Mouse (Mus musculus): ENCODE data around the gene Spryd7. TPM values are rescaled to one million over a fixed set of nuclear protein-coding genes. Genes with fewer than 3 reads are reported as not detected.
"Not testable (repeated sequence)": the region's sequence is repeated elsewhere in the genome, so short reads cannot be mapped to it uniquely, and the experiment has no call there.

Gene Spryd7
- polyA plus RNA-seq, 1 experiment from 2014 or later, result 31.6 TPM

- peak; percentile 67 for DNase-seq (ENCODE audit: low spot score)
- no peaks in the 10 kb centered on the region for H3K27me3 ChIP-seq (ENCODE audit: control insufficient read depth, insufficient read depth, low read length)
- no peak overlapping the region for H3K9ac ChIP-seq (ENCODE audit: low read length)
- 57% methylated on average over 6 of the region's 6 CpGs for WGBS
- no peaks in the 10 kb centered on the region for H3K9me3 ChIP-seq (ENCODE audit: control insufficient read depth, low read length)
- ATAC-seq (ENCODE audit: low FRiP score, low TSS enrichment), result peak; percentile 38; the same call in 1 of the 2 replicates
- H3K36me3 ChIP-seq (ENCODE audit: control insufficient read depth, insufficient read depth, low read length), result no peaks in the 10 kb centered on the region
- no peak overlapping the region for H3K4me3 ChIP-seq (ENCODE audit: low read depth, low read length)
- no peaks in the 10 kb centered on the region for H3K4me1 ChIP-seq (replicated peaks; ENCODE audit: control insufficient read depth, insufficient read depth)
- H3K4me2 ChIP-seq (replicated peaks; ENCODE audit: low read depth), result no peak overlapping the region
- TF ChIP-seq EP300 (optimal IDR thresholded peaks at IDR 0.05) (no peak), CTCF (IDR thresholded peaks at IDR 0.05; ENCODE audit: low read depth) (no peak)
- H3K27ac ChIP-seq (replicated peaks), result peak overlapping the region; percentile 49
Measured at GRCm38 (mm10) chr14:61558901-61559300, 2.2 kb upstream of the Spryd7 start.

GRCm38 (mm10) chr14:61555931-61556288 lies 776 bp downstream of the Spryd7 start:
- no peaks in the 10 kb centered on the region for H3K9me3 ChIP-seq (ENCODE audit: control insufficient read depth, low read length)
- H3K4me2 ChIP-seq (replicated peaks; ENCODE audit: low read depth), result peak overlapping the region; percentile 91
- no peaks in the 10 kb centered on the region for H3K27me3 ChIP-seq (ENCODE audit: control insufficient read depth, insufficient read depth, low read length)
- peak overlapping the region; percentile 64 for H3K9ac ChIP-seq (ENCODE audit: low read length)
- no peaks in the 10 kb centered on the region for H3K4me1 ChIP-seq (replicated peaks; ENCODE audit: control insufficient read depth, insufficient read depth)
- 5% methylated on average over 6 of the region's 6 CpGs for WGBS
- H3K27ac ChIP-seq (replicated peaks), result peak overlapping the region; percentile 87
- no peak for TF ChIP-seq EP300 (optimal IDR thresholded peaks at IDR 0.05)
- TF ChIP-seq CTCF (IDR thresholded peaks at IDR 0.05; ENCODE audit: low read depth), result no peak
- DNase-seq (ENCODE audit: low spot score) (no peak), ATAC-seq (ENCODE audit: low FRiP score, low TSS enrichment) (no peak)
- peak overlapping the region; percentile 56 for H3K4me3 ChIP-seq (ENCODE audit: low read depth, low read length)
- H3K36me3 ChIP-seq (ENCODE audit: control insufficient read depth, insufficient read depth, low read length), result no peaks in the 10 kb centered on the region

DNA sequence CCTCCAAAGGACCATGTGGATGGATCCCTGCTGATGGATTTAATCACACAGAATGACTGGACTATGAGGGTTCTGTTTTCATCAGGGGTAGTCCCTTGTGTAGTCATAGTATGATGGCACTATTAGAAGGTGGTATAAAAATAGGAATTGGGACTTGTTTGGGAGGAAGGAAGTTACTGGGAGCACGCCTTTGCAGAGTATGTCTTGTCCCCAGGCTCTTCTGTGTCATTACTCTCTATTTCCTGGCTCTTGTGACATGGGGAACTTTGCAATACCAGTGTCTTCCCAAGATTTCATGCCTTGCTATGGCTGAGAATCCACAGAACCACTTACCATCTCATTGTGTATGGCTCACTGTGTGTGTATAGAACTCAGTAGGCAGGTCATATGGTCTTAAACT lies 8.1 kb downstream of the Spryd7 start:
- Histone ChIP-seq H3K36me3 (ENCODE audit: control insufficient read depth, insufficient read depth, low read length) (peaks cover 2% of the 10 kb centered on the region; the same call in 1 of the 2 replicates), H3K27me3 (ENCODE audit: control insufficient read depth, insufficient read depth, low read length) (no peaks in the 10 kb centered on the region), H3K4me1 (replicated peaks; ENCODE audit: control insufficient read depth, insufficient read depth) (no peaks in the 10 kb centered on the region), H3K9me3 (ENCODE audit: control insufficient read depth, low read length) (no peaks in the 10 kb centered on the region), H3K4me2 (replicated peaks; ENCODE audit: low read depth) (no peak overlapping the region), H3K9ac (ENCODE audit: low read length) (no peak overlapping the region), H3K4me3 (ENCODE audit: low read depth, low read length) (no peak overlapping the region), H3K27ac (replicated peaks) (no peak overlapping the region)
- no peak for DNase-seq (ENCODE audit: low spot score)
- no peak for ATAC-seq (ENCODE audit: low FRiP score, low TSS enrichment)
- TF ChIP-seq CTCF (IDR thresholded peaks at IDR 0.05; ENCODE audit: low read depth) (no peak), EP300 (optimal IDR thresholded peaks at IDR 0.05) (no peak)
- WGBS, result 85% methylated on average over 1 of the region's 1 CpGs

- not testable (repeated sequence) for H3K9me3 ChIP-seq (ENCODE audit: control insufficient read depth, low read length); H3K36me3 ChIP-seq (ENCODE audit: control insufficient read depth, insufficient read depth, low read length); H3K27me3 ChIP-seq (ENCODE audit: control insufficient read depth, insufficient read depth, low read length); H3K4me3 ChIP-seq (ENCODE audit: low read depth, low read length); ATAC-seq (ENCODE audit: low FRiP score, low TSS enrichment); H3K9ac ChIP-seq (ENCODE audit: low read length); H3K4me1 ChIP-seq (replicated peaks; ENCODE audit: control insufficient read depth, insufficient read depth); DNase-seq (ENCODE audit: low spot score); H3K4me2 ChIP-seq (replicated peaks; ENCODE audit: low read depth); H3K27ac ChIP-seq (replicated peaks)
- peak; percentile 43; the same call in 1 of the 2 replicates for TF ChIP-seq CTCF (IDR thresholded peaks at IDR 0.05; ENCODE audit: low read depth)
- 90% methylated on average over 4 of the region's 11 CpGs for WGBS
Measured at GRCm38 (mm10) chr14:61537772-61538171, 18.9 kb downstream of the Spryd7 start.

GRCm38 (mm10) chr14:61536631-61537264 lies 19.9 kb downstream of the Spryd7 start:
- 80% methylated on average over 5 of the region's 5 CpGs for WGBS
- Histone ChIP-seq H3K27me3 (ENCODE audit: control insufficient read depth, insufficient read depth, low read length) (no peaks in the 10 kb centered on the region), H3K4me1 (replicated peaks; ENCODE audit: control insufficient read depth, insufficient read depth) (no peaks in the 10 kb centered on the region), H3K4me3 (ENCODE audit: low read depth, low read length) (no peak overlapping the region), H3K27ac (replicated peaks) (no peak overlapping the region), H3K9me3 (ENCODE audit: control insufficient read depth, low read length) (no peaks in the 10 kb centered on the region), H3K36me3 (ENCODE audit: control insufficient read depth, insufficient read depth, low read length) (0 out of 2 replicates have a peak, but pooled peaks cover 5% of the 10 kb centered on the region), H3K9ac (ENCODE audit: low read length) (no peak overlapping the region), H3K4me2 (replicated peaks; ENCODE audit: low read depth) (no peak overlapping the region)
- TF ChIP-seq CTCF (IDR thresholded peaks at IDR 0.05; ENCODE audit: low read depth) (no peak), EP300 (optimal IDR thresholded peaks at IDR 0.05) (no peak)
- DNase-seq (ENCODE audit: low spot score), result no peak
- ATAC-seq (ENCODE audit: low FRiP score, low TSS enrichment), result no peak

DNA sequence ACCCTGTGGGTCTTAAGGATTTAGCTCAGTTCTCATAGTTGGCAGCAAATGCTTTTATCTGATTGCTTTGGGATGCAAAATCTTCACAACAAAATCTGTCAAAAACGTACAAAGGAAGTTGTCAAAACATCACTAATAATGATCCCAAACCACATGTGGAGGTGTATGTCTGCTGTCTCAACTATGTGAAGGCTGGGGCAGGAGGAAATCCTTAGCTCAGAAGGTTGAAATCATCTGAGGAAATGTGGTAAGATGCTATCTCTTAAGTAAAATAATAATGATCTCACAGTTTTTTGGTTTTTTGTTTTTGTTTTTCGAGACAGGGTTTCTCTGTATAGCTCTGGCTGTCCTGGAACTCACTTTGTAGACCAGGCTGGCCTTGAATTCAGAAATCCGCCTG lies 20.9 kb downstream of the Spryd7 start:
- no peak for DNase-seq (ENCODE audit: low spot score)
- no peaks in the 10 kb centered on the region for H3K4me1 ChIP-seq (replicated peaks; ENCODE audit: control insufficient read depth, insufficient read depth)
- no peak overlapping the region for H3K9ac ChIP-seq (ENCODE audit: low read length)
- 0 out of 2 replicates have a peak, but pooled peaks cover 5% of the 10 kb centered on the region for H3K36me3 ChIP-seq (ENCODE audit: control insufficient read depth, insufficient read depth, low read length)
- ATAC-seq (ENCODE audit: low FRiP score, low TSS enrichment), result no peak
- H3K4me3 ChIP-seq (ENCODE audit: low read depth, low read length), result no peak overlapping the region
- TF ChIP-seq CTCF (IDR thresholded peaks at IDR 0.05; ENCODE audit: low read depth) (no peak), EP300 (optimal IDR thresholded peaks at IDR 0.05) (no peak)
- no peak overlapping the region for H3K27ac ChIP-seq (replicated peaks)
- H3K27me3 ChIP-seq (ENCODE audit: control insufficient read depth, insufficient read depth, low read length), result no peaks in the 10 kb centered on the region
- H3K4me2 ChIP-seq (replicated peaks; ENCODE audit: low read depth), result no peak overlapping the region
- H3K9me3 ChIP-seq (ENCODE audit: control insufficient read depth, low read length), result no peaks in the 10 kb centered on the region
- WGBS, result 89% methylated on average over 3 of the region's 3 CpGs

Measured in stomach, postnatal 0 days (tissue).